Mouse (Mus musculus): ENCODE data around the gene Acrbp. TPM values are rescaled to one million over a fixed set of nuclear protein-coding genes. Genes with fewer than 3 reads are reported as not detected.

The Acrbp gene
- polyA plus RNA-seq (2014; fragmentation: Illumina TruSeq; extraction: RNeasy Lipid Tissue Mini Kit (QIAGEN cat#74804); ENCODE audit: low read depth, low replicate concordance) = 28.7 TPM

GRCm38 (mm10) chr6:125049678-125050077 is at the start of gene Acrbp:
TSS of gene Acrbp (plus strand) at chr6:125049689.

GRCm38 (mm10) chr6:125009129-125009180 is 40.5 kb upstream of the Acrbp start, which contains the start of gene Zfp384:
TSS of gene Zfp384 (plus strand) at chr6:125009145.

GRCm38 (mm10) chr6:125039533-125040153 is 9.8 kb upstream of the Acrbp start, which contains the start of gene Ing4:
TSS of gene Ing4 (plus strand) at chr6:125039760.

GRCm38 (mm10) chr6:125067571-125067995 is 18.1 kb downstream of the Acrbp start, which contains the start of gene Lpar5:
TSS of gene Lpar5 (plus strand) at chr6:125067920.

GRCm38 (mm10) chr6:125095391-125096278 is 46.1 kb downstream of the Acrbp start, which contains the start of gene Chd4:
TSS of gene Chd4 (plus strand) at chr6:125095981.

Other genes starting within 250 kb of the Acrbp start
- gene Spsb2, start 241.0 kb upstream of the Acrbp start, polyA plus RNA-seq (2014; fragmentation: Illumina TruSeq; extraction: RNeasy Lipid Tissue Mini Kit (QIAGEN cat#74804); ENCODE audit: low read depth, low replicate concordance) = 15.2 TPM
- 317 TPM for gene Tpi1, start 235.4 kb upstream of the Acrbp start, polyA plus RNA-seq (2014; fragmentation: Illumina TruSeq; extraction: RNeasy Lipid Tissue Mini Kit (QIAGEN cat#74804); ENCODE audit: low read depth, low replicate concordance)
- 84.1 TPM for gene Usp5, start 220.2 kb upstream of the Acrbp start, polyA plus RNA-seq (2014; fragmentation: Illumina TruSeq; extraction: RNeasy Lipid Tissue Mini Kit (QIAGEN cat#74804); ENCODE audit: low read depth, low replicate concordance)
- 9.8 TPM for gene Cdca3, start 220.1 kb upstream of the Acrbp start, polyA plus RNA-seq (2014; fragmentation: Illumina TruSeq; extraction: RNeasy Lipid Tissue Mini Kit (QIAGEN cat#74804); ENCODE audit: low read depth, low replicate concordance)
- gene Gnb3, start 209.4 kb upstream of the Acrbp start, polyA plus RNA-seq (2014; fragmentation: Illumina TruSeq; extraction: RNeasy Lipid Tissue Mini Kit (QIAGEN cat#74804); ENCODE audit: low read depth, low replicate concordance) = not detected
- 18.1 TPM for gene P3h3, start 191.9 kb upstream of the Acrbp start, polyA plus RNA-seq (2014; fragmentation: Illumina TruSeq; extraction: RNeasy Lipid Tissue Mini Kit (QIAGEN cat#74804); ENCODE audit: low read depth, low replicate concordance)
- 1.5 TPM for gene Gpr162, start 185.7 kb upstream of the Acrbp start, polyA plus RNA-seq (2014; fragmentation: Illumina TruSeq; extraction: RNeasy Lipid Tissue Mini Kit (QIAGEN cat#74804); ENCODE audit: low read depth, low replicate concordance)
- 1.8 TPM for gene Cd4, start 161.5 kb upstream of the Acrbp start, polyA plus RNA-seq (2014; fragmentation: Illumina TruSeq; extraction: RNeasy Lipid Tissue Mini Kit (QIAGEN cat#74804); ENCODE audit: low read depth, low replicate concordance)
- gene Lag3, start 138.0 kb upstream of the Acrbp start, polyA plus RNA-seq (2014; fragmentation: Illumina TruSeq; extraction: RNeasy Lipid Tissue Mini Kit (QIAGEN cat#74804); ENCODE audit: low read depth, low replicate concordance) = 2.3 TPM
- gene Ptms, start 129.6 kb upstream of the Acrbp start, polyA plus RNA-seq (2014; fragmentation: Illumina TruSeq; extraction: RNeasy Lipid Tissue Mini Kit (QIAGEN cat#74804); ENCODE audit: low read depth, low replicate concordance) = 493 TPM
- 206 TPM for gene Mlf2, start 118.3 kb upstream of the Acrbp start, polyA plus RNA-seq (2014; fragmentation: Illumina TruSeq; extraction: RNeasy Lipid Tissue Mini Kit (QIAGEN cat#74804); ENCODE audit: low read depth, low replicate concordance)
- 105 TPM for gene Cops7a, start 84.2 kb upstream of the Acrbp start, polyA plus RNA-seq (2014; fragmentation: Illumina TruSeq; extraction: RNeasy Lipid Tissue Mini Kit (QIAGEN cat#74804); ENCODE audit: low read depth, low replicate concordance)
- 2.8 TPM for gene Pianp, start 53.0 kb upstream of the Acrbp start, polyA plus RNA-seq (2014; fragmentation: Illumina TruSeq; extraction: RNeasy Lipid Tissue Mini Kit (QIAGEN cat#74804); ENCODE audit: low read depth, low replicate concordance)
- 34.8 TPM for gene Zfp384, start 40.5 kb upstream of the Acrbp start, polyA plus RNA-seq (2014; fragmentation: Illumina TruSeq; extraction: RNeasy Lipid Tissue Mini Kit (QIAGEN cat#74804); ENCODE audit: low read depth, low replicate concordance)
- 58.4 TPM for gene Ing4, start 9.9 kb upstream of the Acrbp start, polyA plus RNA-seq (2014; fragmentation: Illumina TruSeq; extraction: RNeasy Lipid Tissue Mini Kit (QIAGEN cat#74804); ENCODE audit: low read depth, low replicate concordance)
- gene Lpar5, start 18.2 kb downstream of the Acrbp start, polyA plus RNA-seq (2014; fragmentation: Illumina TruSeq; extraction: RNeasy Lipid Tissue Mini Kit (QIAGEN cat#74804); ENCODE audit: low read depth, low replicate concordance) = 2.3 TPM
- 128 TPM for gene Chd4, start 46.3 kb downstream of the Acrbp start, polyA plus RNA-seq (2014; fragmentation: Illumina TruSeq; extraction: RNeasy Lipid Tissue Mini Kit (QIAGEN cat#74804); ENCODE audit: low read depth, low replicate concordance)
- gene Nop2, start 82.2 kb downstream of the Acrbp start, polyA plus RNA-seq (2014; fragmentation: Illumina TruSeq; extraction: RNeasy Lipid Tissue Mini Kit (QIAGEN cat#74804); ENCODE audit: low read depth, low replicate concordance) = 15.1 TPM
- gene Iffo1, start 95.6 kb downstream of the Acrbp start, polyA plus RNA-seq (2014; fragmentation: Illumina TruSeq; extraction: RNeasy Lipid Tissue Mini Kit (QIAGEN cat#74804); ENCODE audit: low read depth, low replicate concordance) = 12.2 TPM
- gene Gapdh, start 116.8 kb downstream of the Acrbp start, polyA plus RNA-seq (2014; fragmentation: Illumina TruSeq; extraction: RNeasy Lipid Tissue Mini Kit (QIAGEN cat#74804); ENCODE audit: low read depth, low replicate concordance) = 871 TPM
- 10.9 TPM for gene Ncapd2, start 142.0 kb downstream of the Acrbp start, polyA plus RNA-seq (2014; fragmentation: Illumina TruSeq; extraction: RNeasy Lipid Tissue Mini Kit (QIAGEN cat#74804); ENCODE audit: low read depth, low replicate concordance)
- gene Mrpl51, start 142.1 kb downstream of the Acrbp start, polyA plus RNA-seq (2014; fragmentation: Illumina TruSeq; extraction: RNeasy Lipid Tissue Mini Kit (QIAGEN cat#74804); ENCODE audit: low read depth, low replicate concordance) = 122 TPM
- 32.0 TPM for gene Vamp1, start 165.9 kb downstream of the Acrbp start, polyA plus RNA-seq (2014; fragmentation: Illumina TruSeq; extraction: RNeasy Lipid Tissue Mini Kit (QIAGEN cat#74804); ENCODE audit: low read depth, low replicate concordance)
- 22.8 TPM for gene Tapbpl, start 182.2 kb downstream of the Acrbp start, polyA plus RNA-seq (2014; fragmentation: Illumina TruSeq; extraction: RNeasy Lipid Tissue Mini Kit (QIAGEN cat#74804); ENCODE audit: low read depth, low replicate concordance)
- 1.2 TPM for gene Cd27, start 187.3 kb downstream of the Acrbp start, polyA plus RNA-seq (2014; fragmentation: Illumina TruSeq; extraction: RNeasy Lipid Tissue Mini Kit (QIAGEN cat#74804); ENCODE audit: low read depth, low replicate concordance)
- 21.6 TPM for gene Tuba3a, start 236.4 kb downstream of the Acrbp start, polyA plus RNA-seq (2014; fragmentation: Illumina TruSeq; extraction: RNeasy Lipid Tissue Mini Kit (QIAGEN cat#74804); ENCODE audit: low read depth, low replicate concordance)